Mouse (Mus musculus): ENCODE data around the gene Kcnh1.

DNA sequence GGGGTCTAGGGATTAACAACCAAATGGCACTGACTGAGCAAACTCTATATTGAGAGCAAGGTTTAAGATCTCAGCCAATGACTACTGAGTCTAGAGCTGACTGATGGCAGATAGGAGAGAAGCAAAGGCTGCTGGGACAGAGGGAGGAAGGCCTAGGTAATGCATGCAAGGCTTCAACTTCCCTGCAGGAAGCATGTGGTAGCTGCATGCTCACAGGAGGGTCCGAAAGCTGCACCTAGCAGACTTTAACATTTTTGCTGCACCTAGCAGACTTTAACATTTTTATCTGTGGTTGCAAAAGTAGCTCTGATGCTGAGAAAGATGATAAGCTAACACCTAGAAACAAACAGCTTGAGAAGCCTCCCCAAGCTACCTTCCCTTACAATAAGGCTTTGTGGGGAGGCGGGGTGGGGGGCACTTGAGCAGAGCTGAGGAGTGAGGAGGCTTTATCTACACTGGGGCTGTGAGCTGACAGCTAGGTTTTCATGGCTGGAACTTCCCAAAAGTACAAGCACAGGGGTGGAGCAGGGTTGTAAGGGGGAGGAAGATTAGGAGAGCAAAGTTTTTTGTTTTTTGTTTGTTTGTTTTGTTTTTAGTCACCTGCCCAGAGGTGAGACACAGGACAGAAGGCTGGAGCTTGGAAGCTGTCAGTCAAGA is 341.0 kb downstream of the Kcnh1 start:
- no peak for TF ChIP-seq POLR2A (IDR thresholded peaks at IDR 0.05; ENCODE audit: insufficient read length, low read depth)
- no peak for TF ChIP-seq E2F4 (IDR thresholded peaks at IDR 0.05; ENCODE audit: insufficient read depth)
- TF ChIP-seq POLR2AphosphoS2 (IDR thresholded peaks at IDR 0.05; ENCODE audit: insufficient read length, low read depth) = no peak
- no peak for TF ChIP-seq TCF12 (IDR thresholded peaks at IDR 0.05; ENCODE audit: insufficient read depth, poor library complexity, severe bottlenecking)
- no peak for TF ChIP-seq USF1 (IDR thresholded peaks at IDR 0.05; ENCODE audit: low read depth)
- no peak for TF ChIP-seq MYOD1 (IDR thresholded peaks at IDR 0.05; ENCODE audit: control insufficient read depth in 1 of 3, insufficient read length in 2 of 3, low read depth in 2 of 3)
- TF ChIP-seq MAX (IDR thresholded peaks at IDR 0.05; ENCODE audit: low read depth) = no peak
- TF ChIP-seq SRF (IDR thresholded peaks at IDR 0.05; ENCODE audit: control insufficient read depth, insufficient read length, low read depth) = no peak
- TF ChIP-seq REST (IDR thresholded peaks at IDR 0.05; ENCODE audit: insufficient read depth, insufficient read length) = no peak
- no peak for TF ChIP-seq CEBPB (IDR thresholded peaks at IDR 0.05; ENCODE audit: insufficient read depth, poor library complexity, severe bottlenecking)
- TF ChIP-seq MYOG (IDR thresholded peaks at IDR 0.05; ENCODE audit: control insufficient read depth in 1 of 3, insufficient read depth in 1 of 3, insufficient read length in 2 of 3, low read depth in 2 of 3) = no peak
